Mouse (Mus musculus) adrenal gland, postnatal 25 days (tissue): ENCODE measurements at regions not wholly inside any gene's neighbourhood (a gene's known extent, or its start where the extent isn't known, plus 50 kb on each side); places are given as distances from the start of the nearest gene placed in this dataset.

ENCODE experiments used
- DNase-seq: peaks from one replicate; pipeline ENCODE4 v3.0.0; 2021; ENCODE audit warnings: mixed read lengths

DNA sequence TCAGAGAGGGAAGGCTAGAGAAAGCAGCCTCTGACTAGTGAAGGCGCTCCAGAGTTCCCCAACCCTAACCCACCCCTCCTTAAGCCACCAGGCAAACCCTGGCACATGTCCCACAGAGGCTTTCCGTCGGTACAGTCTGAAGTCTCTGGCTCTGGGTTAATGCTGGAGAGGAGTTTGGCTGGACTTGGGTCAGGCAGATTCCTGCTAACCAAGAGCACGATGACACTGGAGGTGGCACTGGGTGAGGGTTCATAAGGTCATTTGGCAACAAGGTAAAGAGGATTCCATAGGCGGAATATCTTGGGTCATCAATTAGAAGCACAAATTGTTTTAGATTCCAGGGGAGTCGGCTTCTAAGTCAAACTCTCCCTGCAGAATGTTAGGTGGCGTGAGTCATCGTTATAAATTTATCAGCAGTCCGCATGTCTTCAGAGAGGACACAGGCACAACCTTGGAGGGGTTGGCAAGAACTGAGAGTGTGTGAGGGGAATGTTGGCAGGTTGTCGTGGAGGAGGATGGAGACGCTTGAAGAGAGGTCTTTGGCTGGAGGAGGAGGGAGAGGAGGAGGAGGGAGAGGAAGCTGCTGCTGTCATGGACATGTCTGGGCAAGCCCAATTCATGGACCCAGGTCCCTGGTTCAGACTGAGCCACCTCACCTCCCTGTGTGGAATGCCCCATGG is 138.4 kb downstream of the Utp6 start:
- DNase-seq = peak; percentile 36

DNA sequence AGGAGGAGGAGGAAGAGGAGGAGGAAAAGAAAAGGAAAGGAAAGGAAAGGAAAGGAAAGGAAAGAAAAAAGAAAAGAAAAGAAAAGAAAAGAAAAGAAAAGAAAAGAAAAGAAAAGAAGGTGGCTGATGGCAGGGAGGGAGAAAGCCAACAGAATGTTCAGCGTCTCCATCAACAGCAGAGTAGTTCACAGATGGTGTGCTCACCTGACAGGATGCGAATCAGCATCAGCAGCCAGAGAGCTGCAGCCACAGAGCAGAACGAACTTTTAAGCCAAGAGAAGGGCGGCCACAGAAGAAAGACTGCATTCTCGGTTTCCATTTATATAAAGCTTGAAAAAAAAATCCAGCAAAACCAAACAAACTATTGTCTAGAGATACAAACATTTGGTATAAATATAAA is 140.2 kb downstream of the Utp6 start:
- no peak for DNase-seq

DNA sequence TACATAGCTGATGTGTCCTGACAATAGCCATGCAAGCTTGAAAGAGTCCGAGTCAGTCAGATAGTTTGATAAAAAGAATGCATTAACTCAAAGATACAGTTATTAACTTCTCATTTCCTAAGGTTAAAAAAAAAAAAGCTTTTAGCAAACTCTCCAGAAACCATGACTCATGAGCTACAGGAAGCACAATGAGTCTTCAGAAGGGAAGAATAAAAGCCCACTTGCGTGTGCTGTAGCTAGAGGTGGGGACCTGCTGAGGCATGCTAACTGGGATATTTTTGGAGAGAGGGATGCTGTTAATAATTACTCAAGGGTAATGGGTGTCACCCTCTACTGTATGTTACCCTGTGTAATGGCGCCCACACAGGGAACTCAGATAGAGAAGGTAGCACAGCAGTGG is 147.0 kb downstream of the Utp6 start:
- DNase-seq = no peak

DNA sequence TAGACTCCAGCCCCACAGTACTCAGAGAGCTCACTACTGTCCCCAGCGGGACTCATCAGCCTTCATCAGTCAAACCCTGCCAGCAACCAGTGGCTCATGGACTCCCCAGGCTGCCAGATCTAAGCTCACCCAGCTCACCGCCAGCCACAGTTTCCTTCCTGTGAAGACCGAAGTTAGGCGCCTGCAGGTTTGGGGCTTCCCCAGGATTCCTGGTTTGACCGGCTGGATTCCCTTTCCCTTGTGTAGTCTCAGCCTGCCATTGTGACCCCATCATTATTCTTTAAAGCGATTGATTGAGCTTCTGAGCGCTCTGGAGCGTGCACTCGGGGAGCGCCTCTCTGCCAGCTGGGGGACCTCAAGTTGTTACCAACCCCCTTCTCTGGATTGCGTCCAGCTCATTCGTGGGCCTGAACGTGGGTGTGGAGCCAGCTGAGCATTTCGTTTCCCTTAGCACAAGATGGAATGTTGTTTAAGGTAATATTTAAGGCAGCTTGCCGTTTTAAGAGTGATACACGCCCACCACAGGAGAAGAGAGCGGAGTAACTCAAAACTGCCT is 155.2 kb downstream of the Utp6 start:
- DNase-seq = no peak

DNA sequence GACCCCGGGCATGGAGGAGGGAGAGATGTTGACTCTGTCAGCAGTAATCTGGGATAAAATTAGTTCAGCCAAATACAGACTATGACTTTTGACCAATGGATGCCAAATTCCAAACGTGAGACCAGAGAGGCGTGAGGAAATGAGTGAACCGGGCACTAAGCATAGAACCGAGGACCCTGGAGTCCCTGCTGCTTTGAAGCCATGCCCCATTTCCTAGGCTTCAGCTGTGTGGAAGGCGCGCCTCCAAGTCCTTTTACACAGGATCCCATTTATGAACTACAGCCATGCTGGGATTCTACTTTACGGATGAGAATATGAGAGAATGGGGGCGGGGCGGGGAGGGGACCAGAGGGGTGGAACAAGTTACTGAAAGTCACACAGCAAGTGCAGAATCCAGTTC is 155.8 kb downstream of the Utp6 start:
- no peak for DNase-seq

DNA sequence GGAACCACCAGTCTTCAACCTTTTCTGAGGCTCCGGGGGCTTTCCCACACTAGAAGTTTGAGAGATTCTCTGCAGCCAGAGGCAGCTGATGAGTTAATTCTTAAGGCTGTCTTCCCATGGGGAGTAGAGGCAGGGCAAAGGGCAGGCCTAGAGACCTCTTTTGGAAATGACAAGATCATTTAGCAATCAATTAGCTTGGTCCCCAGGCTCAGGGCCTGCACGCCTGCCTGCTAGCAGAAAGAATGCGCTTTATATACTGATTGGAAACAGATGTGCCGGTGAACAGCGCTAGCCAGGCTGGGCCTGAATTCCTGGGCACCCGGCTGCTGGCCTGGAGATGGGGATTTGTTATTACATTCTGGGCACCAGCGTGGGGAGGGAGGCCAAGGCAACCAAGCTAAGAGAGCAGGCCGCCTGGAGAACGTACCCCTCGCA is 156.2 kb downstream of the Utp6 start:
- no peak for DNase-seq

DNA sequence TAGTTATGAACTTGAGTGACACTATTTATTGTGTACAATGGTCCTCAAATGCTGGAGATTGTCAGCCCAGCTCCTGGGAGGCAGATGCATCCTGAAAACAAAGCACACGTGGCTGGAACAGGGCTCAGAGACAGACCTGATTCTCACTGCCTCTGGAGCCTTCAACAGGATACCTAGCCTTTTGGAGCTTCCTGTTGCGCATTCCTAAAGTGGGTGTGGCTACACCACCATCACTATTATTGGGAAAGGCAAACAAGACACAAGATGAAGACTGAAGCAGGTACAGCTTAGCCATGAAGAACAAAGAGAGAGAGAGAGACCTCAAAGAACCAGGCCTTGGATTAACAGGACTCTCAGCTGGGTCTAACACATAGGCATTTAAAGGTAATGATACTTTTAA is 158.2 kb downstream of the Utp6 start:
- no peak for DNase-seq

DNA sequence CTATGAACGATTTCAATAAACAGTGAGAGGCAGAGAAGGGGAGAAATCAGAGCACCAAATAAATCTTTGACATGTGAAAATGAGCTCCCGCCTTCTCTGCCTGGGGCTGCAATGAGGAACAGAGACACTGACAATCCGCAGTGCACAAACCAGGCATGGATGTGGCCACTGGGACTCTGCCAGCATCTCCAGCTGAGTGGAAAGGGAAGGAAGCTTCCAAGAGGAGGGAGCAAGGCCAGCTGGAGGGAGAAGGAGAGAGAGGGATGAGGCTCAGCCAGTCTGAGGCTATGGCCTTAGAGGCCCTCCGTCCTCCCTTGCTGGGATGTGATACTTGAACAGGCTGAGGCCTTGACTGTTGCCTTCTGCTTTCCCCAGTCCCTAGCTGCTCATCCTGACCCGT is 159.2 kb downstream of the Utp6 start:
- no peak for DNase-seq

DNA sequence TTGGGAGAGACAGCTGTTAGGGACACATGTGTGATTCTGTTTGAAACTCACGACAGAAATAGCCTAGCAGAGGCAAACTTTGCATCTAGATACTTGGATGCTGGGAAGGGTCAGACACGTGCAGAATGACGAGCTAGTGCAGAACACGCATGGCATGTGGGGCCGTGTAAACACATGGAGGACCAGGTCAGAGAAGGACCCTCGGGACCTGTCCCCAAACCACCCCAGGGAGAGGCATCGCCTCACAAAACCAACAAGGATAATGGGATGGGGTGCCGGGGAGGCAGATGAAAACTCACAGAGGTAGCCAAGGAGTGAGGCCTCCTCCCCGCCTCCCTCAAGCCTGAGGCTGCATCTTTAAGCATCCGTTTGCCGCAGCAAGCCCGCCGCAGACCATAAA is 159.6 kb downstream of the Utp6 start:
- no peak for DNase-seq

DNA sequence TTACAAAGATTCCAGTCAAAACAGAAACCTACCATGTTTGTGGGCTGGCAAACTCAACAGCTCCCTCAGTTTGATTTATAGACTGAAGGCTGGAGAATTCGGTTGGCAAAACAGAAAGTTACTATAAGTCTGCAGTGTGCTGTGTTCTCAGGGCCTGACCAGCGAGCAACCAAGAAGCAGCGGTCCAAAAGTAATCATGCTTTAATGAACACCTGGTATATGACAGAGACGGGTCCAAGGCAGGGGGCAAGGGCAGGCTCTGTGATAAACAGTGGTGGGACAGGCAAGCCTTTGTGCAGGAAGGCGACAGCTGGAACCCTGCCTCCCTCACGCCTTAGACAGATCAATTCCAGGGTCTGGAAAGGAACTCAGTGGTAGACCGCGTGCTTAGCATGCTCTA is 161.9 kb downstream of the Utp6 start:
- no peak for DNase-seq

DNA sequence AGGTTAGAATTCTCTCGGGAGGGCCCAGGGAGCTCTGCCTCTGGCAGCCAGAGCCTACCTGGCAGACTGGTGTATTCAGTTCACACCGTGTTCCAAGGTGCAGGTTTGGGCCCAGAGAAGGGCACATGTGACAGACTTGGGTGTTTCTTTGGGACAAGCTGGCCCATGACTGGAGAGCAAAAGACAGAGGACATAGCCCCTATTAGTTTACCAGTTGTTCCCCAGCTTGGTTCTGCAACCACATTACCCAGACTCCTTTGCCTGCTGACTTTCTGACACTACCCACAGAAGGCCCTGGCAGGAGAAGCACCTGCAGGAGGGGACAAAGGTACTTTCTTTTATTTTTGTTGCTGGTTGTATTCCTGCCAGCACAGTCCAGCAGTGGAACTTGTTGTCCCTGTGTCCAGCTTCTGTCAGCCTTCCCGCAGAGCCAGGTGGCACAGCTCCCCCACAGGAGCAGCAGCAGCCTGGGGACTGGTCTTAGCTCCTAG is 173.9 kb downstream of the Utp6 start:
- no peak for DNase-seq

DNA sequence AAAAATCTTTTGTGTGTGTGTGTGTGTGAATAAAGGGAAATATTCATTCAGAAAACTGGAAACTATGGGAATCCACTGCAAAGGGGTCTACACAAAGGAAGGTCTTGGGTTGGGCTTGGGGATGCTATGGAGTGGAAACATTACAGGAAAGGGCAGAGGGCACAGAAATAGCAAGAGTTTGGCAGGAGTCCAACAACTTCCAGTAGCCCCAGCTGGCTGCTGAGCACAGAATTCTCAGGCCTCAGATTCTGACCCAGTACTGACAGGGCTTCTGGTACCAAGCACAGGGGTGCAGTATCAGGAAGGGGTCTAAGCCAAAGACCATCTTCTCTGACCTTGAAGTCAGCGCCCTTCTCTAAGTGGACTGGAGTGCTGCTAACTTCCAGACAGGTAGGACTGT is 174.4 kb downstream of the Utp6 start:
- DNase-seq = no peak

DNA sequence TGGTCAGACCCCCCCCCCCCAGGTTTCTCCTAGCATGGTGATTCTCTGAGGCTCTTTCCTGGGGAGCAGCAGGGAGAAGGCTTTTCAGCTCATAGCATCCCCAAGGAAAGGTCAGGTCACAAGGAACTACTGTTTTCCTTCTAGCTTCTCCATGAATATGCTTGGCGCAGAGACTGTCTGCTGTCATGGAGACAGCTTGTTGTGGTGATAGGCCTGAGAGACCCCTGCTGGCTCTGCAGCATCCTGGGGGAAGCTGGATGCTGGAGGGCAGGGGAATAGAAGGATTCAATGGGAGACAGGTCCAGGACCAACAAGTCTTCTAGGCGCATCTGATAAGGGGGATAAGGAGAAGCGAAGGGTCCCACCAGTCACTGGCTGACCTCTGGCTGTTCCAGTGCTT is 178.1 kb downstream of the Utp6 start:
- DNase-seq = no peak

DNA sequence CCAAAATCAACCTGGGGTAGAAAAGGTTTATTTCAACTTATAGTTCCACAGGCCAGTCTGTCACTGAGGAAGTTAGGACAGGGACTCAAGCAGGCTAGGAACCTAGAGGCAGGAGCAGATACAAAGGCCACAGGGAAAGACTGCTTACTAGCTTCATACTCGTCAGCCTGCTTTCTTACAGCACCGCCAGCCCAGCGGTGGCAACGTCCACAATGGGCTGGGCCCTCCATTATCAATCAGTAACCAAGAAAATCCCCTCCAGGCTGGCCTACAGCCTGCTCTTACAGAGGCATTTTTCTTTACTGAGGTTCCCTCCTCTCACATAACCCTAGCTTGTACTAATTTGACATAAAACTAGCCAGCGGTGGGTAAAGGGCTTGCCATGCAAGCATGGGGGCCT is 180.2 kb downstream of the Utp6 start:
- DNase-seq = no peak

DNA sequence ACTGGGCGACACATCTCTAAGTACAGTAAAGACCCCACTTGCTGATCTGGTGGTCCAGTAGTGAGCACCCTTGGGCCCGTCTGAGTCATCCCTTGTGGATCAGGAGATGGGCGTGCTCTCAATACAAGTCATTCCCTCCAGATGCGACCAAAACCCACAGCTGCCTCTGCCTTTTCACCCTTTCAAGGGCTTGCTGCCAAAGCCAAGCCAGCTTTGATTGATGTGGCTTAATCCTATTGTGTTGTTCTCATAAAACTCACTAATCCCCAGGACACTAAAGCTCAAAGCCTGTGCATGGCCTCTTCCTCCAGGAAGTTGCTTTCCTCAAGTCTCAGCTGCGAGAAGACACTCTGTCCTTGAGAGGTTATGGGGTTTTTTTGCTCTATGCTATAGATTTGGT is 182.4 kb downstream of the Utp6 start:
- peak; percentile 35 for DNase-seq

DNA sequence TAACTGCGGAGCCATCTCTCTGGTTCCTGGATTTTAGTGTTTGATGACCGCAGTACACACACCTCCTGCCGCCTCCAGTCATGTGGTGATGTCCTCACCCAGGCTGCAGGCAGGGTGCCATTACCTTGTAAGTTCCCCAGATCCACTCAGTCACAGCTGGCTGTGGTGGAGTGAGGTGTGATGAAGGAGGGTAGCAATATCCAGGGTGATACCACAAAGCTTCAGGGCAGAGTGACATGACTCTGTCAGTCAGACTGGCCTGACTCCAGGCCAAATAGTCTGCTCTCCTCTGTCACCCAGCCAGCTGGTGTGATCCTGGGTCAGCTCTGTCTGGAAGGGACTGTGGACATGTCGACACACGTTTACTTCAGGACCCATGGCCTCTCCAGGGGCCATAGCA is 183.7 kb downstream of the Utp6 start:
- DNase-seq = peak; percentile 45

DNA sequence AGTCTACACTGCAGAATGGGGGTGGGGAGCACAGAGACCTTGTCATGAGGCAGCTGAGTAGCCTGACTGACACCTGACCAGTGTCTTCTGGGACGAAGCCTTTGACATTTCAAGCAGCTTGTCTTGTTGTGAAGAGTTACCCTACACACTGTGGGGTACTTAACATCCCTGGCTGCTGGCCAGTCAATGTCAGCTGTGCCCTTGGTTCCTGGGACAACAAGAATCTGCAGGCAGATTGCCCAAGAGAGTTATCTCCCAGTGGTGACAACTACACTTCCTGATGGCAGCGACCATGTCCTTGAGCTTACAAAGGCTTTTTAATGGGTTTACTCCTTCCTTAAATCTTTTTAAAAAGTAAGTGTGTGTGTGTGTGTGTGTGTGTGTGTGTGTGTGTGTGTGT is 184.2 kb downstream of the Utp6 start:
- peak; percentile 80 for DNase-seq

DNA sequence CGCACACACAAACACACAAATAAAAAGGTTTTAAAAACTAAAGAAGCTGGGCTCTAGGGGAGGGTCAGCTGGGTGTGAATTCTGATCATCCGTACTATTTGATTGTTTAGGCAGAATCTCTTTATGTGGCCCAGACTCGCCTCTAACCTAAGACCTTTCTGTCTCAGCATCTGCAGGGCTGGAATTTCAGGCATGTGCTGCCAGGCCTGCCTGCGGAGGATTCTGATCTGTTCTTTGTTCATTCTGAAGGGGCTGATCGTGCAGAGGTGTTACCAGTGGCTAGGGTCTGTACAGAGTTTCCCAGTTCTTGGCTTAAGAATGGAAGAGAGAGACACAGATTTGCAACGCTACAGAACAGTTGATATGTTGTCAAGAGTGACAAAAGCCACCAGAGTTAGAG is 185.6 kb downstream of the Rab11fip4 start:
- DNase-seq = no peak

DNA sequence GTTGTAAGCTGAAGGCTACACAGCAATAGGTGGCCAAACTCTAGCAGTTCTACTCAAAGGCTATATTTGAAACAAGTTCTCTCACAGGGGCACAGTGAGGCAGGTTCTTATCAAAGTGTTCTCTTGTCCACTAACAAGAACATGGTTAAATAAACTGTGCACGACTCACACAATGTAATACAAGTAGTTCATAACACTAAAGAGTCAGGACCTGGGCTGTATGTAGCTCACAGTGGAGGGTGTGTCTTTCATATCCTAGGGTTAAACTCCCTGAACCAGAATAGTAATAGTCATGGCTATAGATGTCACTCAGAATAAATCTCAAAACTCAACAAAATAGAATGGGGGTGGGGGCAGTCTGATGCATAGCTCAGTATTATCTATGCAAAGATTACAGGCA is 182.7 kb downstream of the Rab11fip4 start:
- no peak for DNase-seq

DNA sequence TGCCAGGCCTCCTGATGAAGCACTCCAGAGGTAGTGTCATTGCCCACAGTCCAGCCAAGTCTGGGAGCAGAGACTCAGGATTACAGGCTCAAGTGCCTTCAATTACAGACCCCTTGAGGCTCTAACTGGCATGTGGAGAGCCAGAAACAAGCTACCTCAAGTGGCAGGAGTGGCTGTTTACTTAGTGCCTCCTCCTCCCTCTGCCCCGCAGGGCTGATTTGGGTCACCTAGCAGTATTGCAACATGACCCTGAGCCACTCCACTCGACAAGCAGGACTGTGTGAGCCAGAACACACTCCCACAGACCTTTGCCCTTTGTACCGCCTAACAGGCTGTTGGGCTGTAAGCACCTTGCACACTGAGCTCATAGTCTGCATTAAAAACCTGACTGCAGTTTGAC is 180.4 kb downstream of the Rab11fip4 start:
- peak; percentile 42 for DNase-seq

DNA sequence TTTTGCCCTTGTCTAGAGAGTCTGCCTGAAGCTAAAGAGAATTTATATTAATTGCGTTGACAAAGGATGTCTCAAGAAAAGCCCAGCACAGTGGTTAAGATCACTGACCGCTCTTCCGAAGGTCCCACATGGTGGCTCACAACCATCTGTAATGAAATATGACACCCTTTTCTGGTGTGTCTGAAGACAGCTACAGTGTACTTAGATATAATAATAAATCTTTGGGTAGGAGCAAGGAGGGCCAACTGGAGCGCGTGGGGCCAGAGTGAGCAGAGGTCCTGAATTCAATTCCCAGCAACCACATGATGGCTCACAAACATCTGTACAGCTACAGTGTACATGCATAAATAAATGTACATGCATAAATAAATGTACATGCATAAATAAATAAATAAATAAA is 176.1 kb downstream of the Rab11fip4 start:
- no peak for DNase-seq

DNA sequence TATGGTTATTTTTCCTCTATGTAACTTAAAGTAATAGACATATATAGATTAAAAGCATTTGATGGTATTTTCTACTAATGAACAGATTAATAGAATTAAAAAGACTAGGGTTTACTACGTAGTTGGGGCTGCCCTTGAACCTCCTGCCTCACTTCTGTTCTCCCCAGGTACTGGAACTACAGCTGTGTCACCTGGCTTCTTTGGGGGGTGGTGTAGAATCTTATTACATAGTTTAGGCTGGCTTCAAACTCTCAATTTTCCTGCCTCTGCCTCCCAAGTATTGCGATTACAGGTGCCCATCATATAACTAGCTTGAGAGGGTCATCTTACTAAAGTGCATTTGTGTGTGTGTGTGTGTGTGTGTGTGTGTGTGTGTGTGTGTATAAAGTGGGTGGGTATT is 175.0 kb downstream of the Rab11fip4 start:
- no peak for DNase-seq

DNA sequence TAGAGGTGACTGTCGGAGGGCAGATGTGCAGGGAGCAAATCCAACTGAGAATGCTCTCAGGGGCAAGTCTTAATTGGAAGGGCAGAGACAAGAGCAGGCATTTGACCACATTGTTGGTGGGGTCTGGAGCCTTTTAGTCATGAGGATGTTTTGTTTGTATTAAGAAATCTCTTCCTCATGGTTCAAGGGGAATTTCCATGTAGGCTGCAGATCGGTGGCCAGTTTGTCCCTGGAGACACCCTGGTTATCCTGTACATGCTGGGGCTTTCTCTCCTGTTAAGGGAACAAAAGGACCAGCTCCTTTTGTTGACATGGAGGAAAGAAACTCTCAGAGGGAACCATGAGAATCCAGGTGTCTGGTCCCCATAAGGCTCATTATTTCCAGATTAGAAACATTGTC is 174.4 kb downstream of the Rab11fip4 start:
- DNase-seq = no peak

DNA sequence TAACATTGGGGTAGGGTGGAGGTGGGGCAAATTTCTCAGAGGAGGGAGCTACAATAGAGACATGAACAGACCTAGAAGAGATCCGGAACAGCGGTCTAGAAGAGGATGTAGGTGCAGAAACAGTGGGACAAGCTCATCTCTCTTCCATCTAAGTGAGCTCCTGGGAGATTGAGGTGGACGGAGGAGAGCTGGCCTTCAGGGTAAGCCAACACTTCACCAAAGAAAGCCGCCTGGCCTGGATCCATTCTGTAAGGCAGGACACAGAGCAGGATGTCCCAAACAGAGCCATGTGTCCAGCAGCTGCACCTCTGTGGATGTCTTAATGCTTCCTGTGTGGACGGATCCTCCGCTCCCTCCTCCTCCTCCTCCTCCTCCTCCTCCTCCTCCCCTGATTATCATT is 173.0 kb downstream of the Rab11fip4 start:
- no peak for DNase-seq

DNA sequence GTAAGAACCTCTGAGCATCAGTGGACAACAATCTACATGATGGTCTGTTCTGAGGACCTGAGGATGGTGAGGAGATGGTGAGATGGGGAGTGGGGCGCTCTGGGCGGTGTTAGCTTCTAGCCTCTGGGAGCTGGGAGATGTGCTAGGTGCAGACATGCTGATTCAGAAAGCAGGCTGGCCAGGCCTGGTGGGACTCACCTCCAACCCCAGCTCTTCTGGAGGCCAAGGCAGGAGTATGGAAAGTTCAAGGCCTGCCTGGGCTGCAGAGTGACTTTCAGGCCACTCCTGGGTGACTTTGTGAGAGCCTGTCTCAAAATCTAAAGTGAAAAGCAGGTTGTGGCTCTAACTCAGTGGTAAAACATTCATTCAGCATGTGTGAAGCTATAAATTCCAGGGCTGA is 171.6 kb downstream of the Rab11fip4 start:
- no peak for DNase-seq
